Mouse (Mus musculus): ENCODE results near the gene Cldn20.

GRCm38 (mm10) chr17:3516406-3516805, 15.9 kb upstream of the Cldn20 start:
- TF ChIP-seq CTCF (IDR thresholded peaks at IDR 0.05; ENCODE audit: low read depth), result no peak
- no peak for TF ChIP-seq EP300 (IDR thresholded peaks at IDR 0.05; ENCODE audit: low read depth)
